Mouse (Mus musculus): Measurements from ENCODE around the gene Klc1. TPM values are rescaled to one million over a fixed set of nuclear protein-coding genes. Genes with fewer than 3 reads are reported as not detected.
A peak's percentile ranks its signal among the peaks of the same experiment; 100 is the strongest.

The Klc1 gene
- total RNA-seq, 1 experiment = 47.9 TPM

GRCm38 (mm10) chr12:111812075-111812474, 53.4 kb downstream of the Klc1 start:
- Histone ChIP-seq H3K36me3 (ENCODE audit: control insufficient read depth, insufficient read depth, low read length, poor library complexity, severe bottlenecking) (peaks cover 17% of the 10 kb centered on the region; the same call in 1 of the 2 replicates), H3K4me1 (ENCODE audit: control insufficient read depth in 2 of 2, insufficient read depth in 2 of 2, low read length in 2 of 2, poor library complexity in 1 of 2) (peaks cover 7 to 20% of the 10 kb centered on the region in 2 experiments; a peak in 3 of 4 replicates), H3K9ac (ENCODE audit: insufficient read depth, low read depth, low read length, poor library complexity, severe bottlenecking) (no peak overlapping the region), H3K27ac (ENCODE audit: insufficient read depth, low read depth, low read length, poor library complexity, severe bottlenecking) (no peak overlapping the region), H3K9me3 (ENCODE audit: control insufficient read depth, insufficient read depth, low read depth, low read length) (no peaks in the 10 kb centered on the region), H3K4me3 (ENCODE audit: insufficient read depth in 1 of 2, low read depth in 1 of 2, low read length in 2 of 2, poor library complexity in 1 of 2, severe bottlenecking in 1 of 2) (no peak overlapping the region)
- DNase-seq (ENCODE audit: low read depth, low spot score) = no peak
- in situ Hi-C loops (cut with MboI; ENCODE audit: low sequenced_read_pairs in 2 of 2, unreplicated experiment in 2 of 2) = no loop called here
- TF ChIP-seq ZNF384 (IDR thresholded peaks at IDR 0.05; ENCODE audit: low read depth, low read length) = no peak
- TF ChIP-seq CHD2 (IDR thresholded peaks at IDR 0.05; ENCODE audit: low read depth, low read length) = no peak

- H3K36me3 ChIP-seq (ENCODE audit: control insufficient read depth, insufficient read depth, low read length, poor library complexity, severe bottlenecking) = peaks cover 17% of the 10 kb centered on the region; the same call in 1 of the 2 replicates
- peak overlapping the region; percentile 80 to 100; a peak in 1 of 4 replicates for H3K4me3 ChIP-seq (ENCODE audit: insufficient read depth in 1 of 2, low read depth in 1 of 2, low read length in 2 of 2, poor library complexity in 1 of 2, severe bottlenecking in 1 of 2)
- in situ Hi-C loops (cut with MboI; ENCODE audit: low sequenced_read_pairs in 2 of 2, unreplicated experiment in 2 of 2) = no loop called here
- peak overlapping the region; percentile 17; the same call in 1 of the 2 replicates for H3K9ac ChIP-seq (ENCODE audit: insufficient read depth, low read depth, low read length, poor library complexity, severe bottlenecking)
- H3K27ac ChIP-seq (ENCODE audit: insufficient read depth, low read depth, low read length, poor library complexity, severe bottlenecking) = no peak overlapping the region
- no peak for DNase-seq (ENCODE audit: low read depth, low spot score)
- peaks cover 7 to 21% of the 10 kb centered on the region in 2 experiments; a peak in 3 of 4 replicates for H3K4me1 ChIP-seq (ENCODE audit: control insufficient read depth in 2 of 2, insufficient read depth in 2 of 2, low read length in 2 of 2, poor library complexity in 1 of 2)
- TF ChIP-seq ZC3H11A (IDR thresholded peaks at IDR 0.05; ENCODE audit: borderline replicate concordance, low read depth, low read length) = no peak
- TF ChIP-seq HCFC1 (IDR thresholded peaks at IDR 0.05; ENCODE audit: borderline replicate concordance, insufficient read depth, low read length) = no peak
- no peaks in the 10 kb centered on the region for H3K9me3 ChIP-seq (ENCODE audit: control insufficient read depth, insufficient read depth, low read depth, low read length)
Observed at GRCm38 (mm10) chr12:111812611-111813010, 54.0 kb downstream of the Klc1 start.

GRCm38 (mm10) chr12:111813111-111813765, 54.6 kb downstream of the Klc1 start:
- DNase-seq (ENCODE audit: low read depth, low spot score) = no peak
- in situ Hi-C loops (cut with MboI; ENCODE audit: low sequenced_read_pairs in 2 of 2, unreplicated experiment in 2 of 2) = no loop called here
- Histone ChIP-seq H3K27ac (ENCODE audit: insufficient read depth, low read depth, low read length, poor library complexity, severe bottlenecking) (no peak overlapping the region), H3K4me1 (ENCODE audit: control insufficient read depth in 2 of 2, insufficient read depth in 2 of 2, low read length in 2 of 2, poor library complexity in 1 of 2) (peaks cover 9 to 23% of the 10 kb centered on the region in 2 experiments; a peak in 3 of 4 replicates), H3K36me3 (ENCODE audit: control insufficient read depth, insufficient read depth, low read length, poor library complexity, severe bottlenecking) (peaks cover 12% of the 10 kb centered on the region; the same call in 1 of the 2 replicates), H3K9me3 (ENCODE audit: control insufficient read depth, insufficient read depth, low read depth, low read length) (no peaks in the 10 kb centered on the region), H3K4me3 (ENCODE audit: insufficient read depth in 1 of 2, low read depth in 1 of 2, low read length in 2 of 2, poor library complexity in 1 of 2, severe bottlenecking in 1 of 2) (peak overlapping the region; percentile 80 to 100), H3K9ac (ENCODE audit: insufficient read depth, low read depth, low read length, poor library complexity, severe bottlenecking) (peak overlapping the region; percentile 79)
- no peak for TF ChIP-seq CHD2 (IDR thresholded peaks at IDR 0.05; ENCODE audit: low read depth, low read length)
- TF ChIP-seq MAFK (IDR thresholded peaks at IDR 0.05; ENCODE audit: insufficient read depth, low read depth, low read length) = no peak
- no peak for TF ChIP-seq HCFC1 (IDR thresholded peaks at IDR 0.05; ENCODE audit: borderline replicate concordance, insufficient read depth, low read length)
- no peak for TF ChIP-seq ZNF384 (IDR thresholded peaks at IDR 0.05; ENCODE audit: low read depth, low read length)

GRCm38 (mm10) chr12:111813766-111814617, 55.3 kb downstream of the Klc1 start, which contains the start of the genes Xrcc3 and Zfyve21:
Gene Xrcc3, minus strand, starts transcription at chr12:111813873.
Gene Zfyve21, plus strand, starts transcription at chr12:111814170.
- Histone ChIP-seq H3K4me1 (ENCODE audit: control insufficient read depth in 2 of 2, insufficient read depth in 2 of 2, low read length in 2 of 2, poor library complexity in 1 of 2) (peaks cover 9 to 24% of the 10 kb centered on the region in 2 experiments; a peak in 3 of 4 replicates), H3K9me3 (ENCODE audit: control insufficient read depth, insufficient read depth, low read depth, low read length) (no peaks in the 10 kb centered on the region), H3K9ac (ENCODE audit: insufficient read depth, low read depth, low read length, poor library complexity, severe bottlenecking) (peak within 1 kb of the TSS; percentile 89), H3K36me3 (ENCODE audit: control insufficient read depth, insufficient read depth, low read length, poor library complexity, severe bottlenecking) (peaks cover 10% of the 10 kb centered on the region; the same call in 1 of the 2 replicates), H3K27ac (ENCODE audit: insufficient read depth, low read depth, low read length, poor library complexity, severe bottlenecking) (no peak within 1 kb of the TSS), H3K4me3 (ENCODE audit: insufficient read depth in 1 of 2, low read depth in 1 of 2, low read length in 2 of 2, poor library complexity in 1 of 2, severe bottlenecking in 1 of 2) (peak within 1 kb of the TSS; percentile 86 to 100)
- DNase-seq (ENCODE audit: low read depth, low spot score) = peak; percentile 99
- TF ChIP-seq HCFC1 (IDR thresholded peaks at IDR 0.05; ENCODE audit: borderline replicate concordance, insufficient read depth, low read length) = no peak
- TF ChIP-seq ZNF384 (IDR thresholded peaks at IDR 0.05; ENCODE audit: low read depth, low read length) = no peak
- TF ChIP-seq ZC3H11A (IDR thresholded peaks at IDR 0.05; ENCODE audit: borderline replicate concordance, low read depth, low read length) = no peak
- peak; percentile 89 for TF ChIP-seq CHD2 (IDR thresholded peaks at IDR 0.05; ENCODE audit: low read depth, low read length)
- no peak for TF ChIP-seq MAFK (IDR thresholded peaks at IDR 0.05; ENCODE audit: insufficient read depth, low read depth, low read length)
- in situ Hi-C loops (cut with MboI; ENCODE audit: low sequenced_read_pairs in 2 of 2, unreplicated experiment in 2 of 2) = no loop called here
